11 mouse cellular contexts compared by ENCODE assay signal in the genomic region with DNA sequence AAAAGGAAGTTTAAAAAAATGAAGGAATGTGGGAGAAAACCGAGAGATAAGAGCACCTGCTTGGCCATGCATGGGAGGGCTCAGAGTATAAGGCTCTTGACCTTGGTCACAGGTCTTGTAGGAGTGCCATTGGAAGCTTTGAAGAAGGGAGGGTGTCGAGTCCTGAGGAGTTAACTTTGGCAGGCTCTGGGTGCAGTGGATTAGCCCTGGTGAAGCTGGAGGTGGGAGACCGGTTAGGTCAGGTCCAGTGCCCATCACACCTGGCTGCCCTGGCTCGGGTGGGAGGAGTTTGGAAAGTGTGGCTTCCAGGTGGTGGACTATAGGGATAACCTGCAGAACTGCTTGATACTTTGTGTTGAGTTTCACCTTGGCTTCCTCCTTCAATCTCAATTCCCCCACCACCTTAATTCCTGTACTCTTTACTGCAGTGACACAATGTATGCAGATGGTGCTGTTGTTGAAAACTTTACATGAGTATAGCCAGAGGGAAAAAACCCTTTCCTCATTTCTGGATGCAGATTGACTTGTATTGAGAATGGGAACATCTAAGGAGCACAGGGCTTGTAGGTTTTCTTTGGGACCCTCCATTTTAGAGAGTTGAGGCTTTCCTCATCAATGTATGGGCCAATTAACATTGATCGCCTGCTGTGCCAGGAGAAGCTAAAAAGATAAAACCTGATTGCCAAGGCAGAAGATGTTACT. TPM values are rescaled to one million over a fixed set of nuclear protein-coding genes. Genes with fewer than 3 reads are reported as not detected.
DNase-seq lines count a peak whose midpoint lies in the region; ATAC-seq and TF ChIP-seq lines count a peak whose summit lies in the region.
"Had no signal": no experiment of that assay in that cellular context is flagged by ENCODE, and none has a peak within 500 bp of the region (broad histone marks: within the 10 kb centered on the region; RNA-seq: fewer than 3 reads in every experiment).

No protein-coding gene starts in this region.

- H3K4me2 ChIP-seq in lung, embryonic 15.5 days: no peak overlapping the region
- H3K4me2 ChIP-seq: intestine, embryonic 15.5 days had no signal

- no peak overlapping the region for H3K4me3 ChIP-seq in gastrocnemius, adult 2 months
- H3K4me3 ChIP-seq in E14TG2a.4 (replicated peaks; ENCODE audit: low read length): peak overlapping the region; percentile 40
- H3K4me3 ChIP-seq in kidney, adult 2 months (ENCODE audit: insufficient read depth, low read depth, low read length): no peak overlapping the region
- H3K4me3 ChIP-seq in lung, embryonic 15.5 days: no peak overlapping the region
- H3K4me3 ChIP-seq: intestine, embryonic 15.5 days had no signal

- peak overlapping the region; percentile 76 for H3K27ac ChIP-seq in gastrocnemius, adult 2 months
- H3K27ac ChIP-seq in kidney, adult 2 months (ENCODE audit: insufficient read depth, low read depth, low read length): peak overlapping the region; percentile 80
- H3K27ac ChIP-seq in lung, embryonic 15.5 days: peak overlapping the region; percentile 41; the same call in 1 of the 2 replicates
- H3K27ac ChIP-seq: intestine, embryonic 15.5 days had no signal

- no peak overlapping the region for H3K9ac ChIP-seq in lung, embryonic 15.5 days
- H3K9ac ChIP-seq: intestine, embryonic 15.5 days had no signal

- TF ChIP-seq POLR2A in kidney, adult 2 months (IDR thresholded peaks at IDR 0.05; ENCODE audit: low read depth, low read length): no peak

- no peaks in the 10 kb centered on the region for H3K9me3 ChIP-seq in E14TG2a.4 (ENCODE audit: low read length)
- no peaks in the 10 kb centered on the region for H3K9me3 ChIP-seq in lung, embryonic 15.5 days
- H3K9me3 ChIP-seq: intestine, embryonic 15.5 days had no signal

- H3K4me1 ChIP-seq in E14TG2a.4 (replicated peaks; ENCODE audit: low read depth, low read length): peaks cover 93% of the 10 kb centered on the region
- peaks cover 17% of the 10 kb centered on the region for H3K4me1 ChIP-seq in kidney, adult 2 months (ENCODE audit: control insufficient read depth, insufficient read depth, low read length)
- peaks cover 24% of the 10 kb centered on the region for H3K4me1 ChIP-seq in lung, embryonic 15.5 days
- H3K4me1 ChIP-seq: intestine, embryonic 15.5 days had no signal

- intact Hi-C loops in gastrocnemius, adult 2 months (cut with DNase I): loop anchor here (5.0 kb wide), 1 partner anchor 33 kb away; no protein-coding TSS in a partner anchor
- intact Hi-C loops in gastrocnemius, postnatal 14 days (cut with DNase I; ENCODE audit: low total_unique reads): no loop called here

- H3K36me3 ChIP-seq in E14TG2a.4 (ENCODE audit: insufficient read depth, low read length): peaks cover 34% of the 10 kb centered on the region
- no peaks in the 10 kb centered on the region for H3K36me3 ChIP-seq in kidney, adult 2 months (ENCODE audit: control insufficient read depth, insufficient read depth, low read length)
- no peaks in the 10 kb centered on the region for H3K36me3 ChIP-seq in lung, embryonic 15.5 days
- H3K36me3 ChIP-seq: intestine, embryonic 15.5 days had no signal

- TF ChIP-seq CTCF in gastrocnemius, adult 2 months (IDR thresholded peaks at IDR 0.05): no peak
- no peak for TF ChIP-seq CTCF in E14TG2a.4 (conservative IDR thresholded peaks at IDR 0.05; ENCODE audit: low read length)
- no peak for TF ChIP-seq CTCF in kidney, adult 2 months (conservative IDR thresholded peaks at IDR 0.05; ENCODE audit: insufficient read depth, insufficient read length, low read depth, low read length)

- H3K27me3 ChIP-seq in E14TG2a.4 (ENCODE audit: insufficient read depth, low read length): no peaks in the 10 kb centered on the region
- no peaks in the 10 kb centered on the region for H3K27me3 ChIP-seq in kidney, adult 2 months (replicated peaks; ENCODE audit: control insufficient read depth, insufficient read depth, low read length)
- no peaks in the 10 kb centered on the region for H3K27me3 ChIP-seq in lung, embryonic 15.5 days
- H3K27me3 ChIP-seq: intestine, embryonic 15.5 days had no signal

- 43% methylated on average over 5 of the region's 5 CpGs for WGBS in kidney, adult 2 months
- WGBS in lung, embryonic 15.5 days: 51% methylated on average over 5 of the region's 5 CpGs

- ATAC-seq in lung, embryonic 15.5 days (ENCODE audit: borderline replicate concordance, extremely low read depth, low FRiP score, low TSS enrichment): peak; percentile 72; the same call in 1 of the 2 replicates
- ATAC-seq: intestine, embryonic 15.5 days had no signal

- no peak for DNase-seq in gastrocnemius, adult 2 months
- DNase-seq in gastrocnemius, adult 18-20 months (ENCODE audit: low spot score): no peak
- DNase-seq in kidney, adult 2 months: peak; percentile 81
- no peak for DNase-seq in thymus, postnatal 14 days
- no peak for DNase-seq in urinary bladder, postnatal 10 days (ENCODE audit: low spot score)
- DNase-seq in gastrocnemius, postnatal 14 days: no peak
- DNase-seq: adrenal gland, adult 8-10 months; heart, postnatal 4 days had no signal

RNA-seq across cellular contexts. Expression of gene Aff1, which starts 43.4 kb away (rescaled TPM):
- 10 to 100 TPM; 46.7 to 52.8 TPM for total RNA-seq in gastrocnemius, adult 2 months (2021)
- 10 to 100 TPM; 40.6 to 45.9 TPM for total RNA-seq in gastrocnemius, adult 18-20 months (2021)
- polyA plus RNA-seq in kidney, adult 2 months (2012; rRNA removed): 13.2 and 16.8 TPM in 2 replicates
- 5.4 and 6.7 TPM in 2 replicates for polyA plus RNA-seq in lung, embryonic 15.5 days (2015; fragmentation: Nextera tagmentation; extraction: Ambion mirVana)
- total RNA-seq in gastrocnemius, postnatal 14 days (2021): 10 to 100 TPM; 26.3 to 45.5 TPM
